In genomic region chr8:123981674-123982073, GRCm38 (mm10) we compare ENCODE assay signal across 8 mouse cellular contexts. TPM values are rescaled to one million over a fixed set of nuclear protein-coding genes. Genes with fewer than 3 reads are reported as not detected.
DNase-seq lines count a peak whose midpoint lies in the region; ATAC-seq and TF ChIP-seq lines count a peak whose summit lies in the region.

No protein-coding gene starts in this region.

- ATAC-seq in neural tube, embryonic 15.5 days (ENCODE audit: low FRiP score), result no peak

- no peak overlapping the region; the same call in 1 of the 2 replicates for H3K9ac ChIP-seq in neural tube, embryonic 15.5 days (replicated peaks)

- no peaks in the 10 kb centered on the region for H3K27me3 ChIP-seq in limb, embryonic 10.5 days (ENCODE audit: low read depth, poor library complexity, severe bottlenecking)
- no peaks in the 10 kb centered on the region for H3K27me3 ChIP-seq in neural tube, embryonic 15.5 days (replicated peaks)

- DNase-seq in gastrocnemius, adult 2 months, result no peak
- no peak for DNase-seq in gastrocnemius, postnatal 14 days
- DNase-seq in brain, embryonic 14.5 days (ENCODE audit: low read depth), result peak; percentile 26
- DNase-seq in heart, postnatal 10 days, result peak; percentile 43 to 50
- DNase-seq in limb, embryonic 10.5 days (ENCODE audit: low spot score), result no peak
- no peak for DNase-seq in gastrocnemius, postnatal 4 days (ENCODE audit: low spot score in 2 of 2)
- DNase-seq in ovary, postnatal 36 days (ENCODE audit: low spot score), result no peak

- H3K4me2 ChIP-seq in neural tube, embryonic 15.5 days, result peak overlapping the region; percentile 91

- H3K9me3 ChIP-seq in limb, embryonic 10.5 days (replicated peaks), result no peaks in the 10 kb centered on the region
- no peaks in the 10 kb centered on the region for H3K9me3 ChIP-seq in neural tube, embryonic 15.5 days (replicated peaks)

- intact Hi-C loops in gastrocnemius, adult 2 months (cut with DNase I), result loop anchor here (5.0 kb wide), 1 partner anchor 41 kb away; the partner anchor contains the start of genes Taf5l and Urb2
- intact Hi-C loops in gastrocnemius, postnatal 14 days (cut with DNase I; ENCODE audit: low total_unique reads), result no loop called here
- intact Hi-C loops in heart, postnatal 10 days (cut with DNase I), result loop anchor here (2.0 kb wide), 2 partner anchors 31 to 39 kb away; partner anchors contain the start of genes Taf5l and Urb2

- WGBS in limb, embryonic 10.5 days, result 71% methylated on average over 4 of the region's 4 CpGs
- WGBS in neural tube, embryonic 15.5 days, result 51% methylated on average over 4 of the region's 4 CpGs

- TF ChIP-seq CTCF in gastrocnemius, adult 2 months (IDR thresholded peaks at IDR 0.05), result no peak
- no peak for TF ChIP-seq CTCF in brain, embryonic 14.5 days (IDR thresholded peaks at IDR 0.05; ENCODE audit: borderline replicate concordance, extremely low read depth, insufficient read depth, insufficient read length)

- no peaks in the 10 kb centered on the region for H3K36me3 ChIP-seq in limb, embryonic 10.5 days
- no peaks in the 10 kb centered on the region for H3K36me3 ChIP-seq in neural tube, embryonic 15.5 days

- H3K4me1 ChIP-seq in limb, embryonic 10.5 days, result peaks cover 26% of the 10 kb centered on the region
- peaks cover 27% of the 10 kb centered on the region for H3K4me1 ChIP-seq in neural tube, embryonic 15.5 days

- H3K4me3 ChIP-seq in gastrocnemius, adult 2 months, result peak overlapping the region; percentile 94
- H3K4me3 ChIP-seq in limb, embryonic 10.5 days, result peak overlapping the region; percentile 77
- peak overlapping the region; percentile 84 for H3K4me3 ChIP-seq in neural tube, embryonic 15.5 days (replicated peaks)

- H3K27ac ChIP-seq in gastrocnemius, adult 2 months, result 0 out of 2 replicates have a peak overlapping the region, but pooled peaks have one; percentile 2
- H3K27ac ChIP-seq in limb, embryonic 10.5 days, result no peak overlapping the region
- no peak overlapping the region for H3K27ac ChIP-seq in neural tube, embryonic 15.5 days (replicated peaks)

- no peak for TF ChIP-seq POLR2A in brain, embryonic 14.5 days (IDR thresholded peaks at IDR 0.05; ENCODE audit: borderline replicate concordance, extremely low read depth, insufficient read depth, insufficient read length, poor library complexity, severe bottlenecking)

RNA-seq across cellular contexts. Expression of gene Abcb10, which starts 1.2 kb away (rescaled TPM):
- total RNA-seq in gastrocnemius, adult 2 months (2021), result 10 to 100 TPM; 15.8 to 18.6 TPM
- total RNA-seq in gastrocnemius, postnatal 14 days (2021), result 10 to 100 TPM; 12.1 to 13.0 TPM
- 16.0 and 19.5 TPM in 2 replicates for polyA plus RNA-seq in brain, embryonic 14.5 days (2012; rRNA removed)
- total RNA-seq in heart, postnatal 10 days (2021), result 10 to 100 TPM; 39.6 to 45.6 TPM
- polyA plus RNA-seq in limb, embryonic 10.5 days (2016; fragmentation: Nextera tagmentation; extraction: Ambion mirVana), result 19.3 and 20.3 TPM in 2 replicates
- polyA plus RNA-seq in neural tube, embryonic 15.5 days (2015; fragmentation: Nextera tagmentation; extraction: Ambion mirVana), result 14.0 and 16.4 TPM in 2 replicates
- total RNA-seq in gastrocnemius, postnatal 4 days (2021), result 10 to 100 TPM; 14.0 to 15.5 TPM

RNA-seq across cellular contexts. Expression of gene Nup133, which starts 32.6 kb away (rescaled TPM):
- total RNA-seq in gastrocnemius, adult 2 months (2021), result 10 to 100 TPM; 11.6 to 17.8 TPM
- total RNA-seq in gastrocnemius, postnatal 14 days (2021), result 1 to 10 TPM; 9.8 to 9.9 TPM
- polyA plus RNA-seq in brain, embryonic 14.5 days (2012; rRNA removed), result 20.9 and 23.2 TPM in 2 replicates
- total RNA-seq in heart, postnatal 10 days (2021), result 10 to 100 TPM; 14.5 to 14.6 TPM
- polyA plus RNA-seq in limb, embryonic 10.5 days (2016; fragmentation: Nextera tagmentation; extraction: Ambion mirVana), result 60.4 and 61.9 TPM in 2 replicates
- 16.8 and 24.1 TPM in 2 replicates for polyA plus RNA-seq in neural tube, embryonic 15.5 days (2015; fragmentation: Nextera tagmentation; extraction: Ambion mirVana)
- total RNA-seq in gastrocnemius, postnatal 4 days (2021), result 10 to 100 TPM; 17.1 to 19.7 TPM

RNA-seq across cellular contexts. Expression of gene Taf5l, which starts 39.5 kb away (rescaled TPM):
- 10 to 100 TPM; 14.6 to 15.2 TPM for total RNA-seq in gastrocnemius, adult 2 months (2021)
- 10 to 100 TPM; 11.3 to 12.6 TPM for total RNA-seq in gastrocnemius, postnatal 14 days (2021)
- polyA plus RNA-seq in brain, embryonic 14.5 days (2012; rRNA removed), result 27.9 and 34.1 TPM in 2 replicates
- total RNA-seq in heart, postnatal 10 days (2021), result 10 to 100 TPM; 22.0 to 24.9 TPM
- 49.7 and 52.8 TPM in 2 replicates for polyA plus RNA-seq in limb, embryonic 10.5 days (2016; fragmentation: Nextera tagmentation; extraction: Ambion mirVana)
- polyA plus RNA-seq in neural tube, embryonic 15.5 days (2015; fragmentation: Nextera tagmentation; extraction: Ambion mirVana), result 21.5 and 27.4 TPM in 2 replicates
- total RNA-seq in gastrocnemius, postnatal 4 days (2021), result 10 to 100 TPM; 17.5 to 21.9 TPM

RNA-seq across cellular contexts. Expression of gene Urb2, which starts 39.6 kb away (rescaled TPM):
- total RNA-seq in gastrocnemius, adult 2 months (2021), result 1 to 10 TPM; 5.8 to 6.0 TPM
- total RNA-seq in gastrocnemius, postnatal 14 days (2021), result 1 to 10 TPM; 6.0 to 8.7 TPM
- 8.3 and 9.6 TPM in 2 replicates for polyA plus RNA-seq in brain, embryonic 14.5 days (2012; rRNA removed)
- total RNA-seq in heart, postnatal 10 days (2021), result 1 to 10 TPM; 7.0 to 8.6 TPM
- polyA plus RNA-seq in limb, embryonic 10.5 days (2016; fragmentation: Nextera tagmentation; extraction: Ambion mirVana), result 8.4 and 8.9 TPM in 2 replicates
- polyA plus RNA-seq in neural tube, embryonic 15.5 days (2015; fragmentation: Nextera tagmentation; extraction: Ambion mirVana), result 3.1 and 4.6 TPM in 2 replicates
- 10 to 100 TPM in 1 of 2 experiments, 1 to 10 TPM in 1; 9.8 to 10.5 TPM for total RNA-seq in gastrocnemius, postnatal 4 days (2021)

Comparison
In these comparisons a context has a peak if more than half of its experiments do, and no peak if none do; other contexts are left out.
1. DNase-seq: peak in brain, embryonic 14.5 days (single experiment) and heart, postnatal 10 days (2 of 2); none in gastrocnemius, adult 2 months (single experiment), gastrocnemius, postnatal 14 days (single experiment), limb, embryonic 10.5 days (single experiment), gastrocnemius, postnatal 4 days (0 of 2) and ovary, postnatal 36 days (single experiment).
2. Peak in every context shown above with its lines, with median percentiles within 50 percentile points of each other: H3K4me3 ChIP-seq.